7 mouse cellular contexts compared by ENCODE assay signal in genomic region chr14:75899566-75899965, GRCm38 (mm10). TPM values are rescaled to one million over a fixed set of nuclear protein-coding genes. Genes with fewer than 3 reads are reported as not detected.
DNase-seq lines count a peak whose midpoint lies in the region; ATAC-seq and TF ChIP-seq lines count a peak whose summit lies in the region.

No protein-coding gene starts in this region.

- peak; percentile 83 for TF ChIP-seq CTCF in midbrain, postnatal 0 days (IDR thresholded peaks at IDR 0.05)

- no peak overlapping the region for H3K4me2 ChIP-seq in limb, embryonic 11.5 days (ENCODE audit: low read depth, severe bottlenecking)
- no peak overlapping the region for H3K4me2 ChIP-seq in midbrain, postnatal 0 days (ENCODE audit: low read depth, low read length, poor library complexity, severe bottlenecking)

- H3K27ac ChIP-seq in limb, embryonic 11.5 days (replicated peaks; ENCODE audit: low read depth, low read length): 0 out of 2 replicates have a peak overlapping the region, but pooled peaks have one; percentile 36
- no peak overlapping the region for H3K27ac ChIP-seq in midbrain, postnatal 0 days (ENCODE audit: low read depth, low read length)

- 36% methylated on average over 4 of the region's 4 CpGs for WGBS in limb, embryonic 11.5 days
- WGBS in midbrain, postnatal 0 days: 21% methylated on average over 4 of the region's 4 CpGs

- peaks cover 2% of the 10 kb centered on the region; the same call in 1 of the 2 replicates for H3K4me1 ChIP-seq in limb, embryonic 11.5 days (ENCODE audit: control insufficient read depth, insufficient read depth, low read length)
- H3K4me1 ChIP-seq in midbrain, postnatal 0 days (ENCODE audit: insufficient read depth, low read length): no peaks in the 10 kb centered on the region

- peaks cover 4% of the 10 kb centered on the region; the same call in 1 of the 2 replicates for H3K36me3 ChIP-seq in limb, embryonic 11.5 days (ENCODE audit: control insufficient read depth, insufficient read depth, low read length)
- H3K36me3 ChIP-seq in midbrain, postnatal 0 days (ENCODE audit: insufficient read depth, low read length): peaks cover 2% of the 10 kb centered on the region; the same call in 1 of the 2 replicates

- ATAC-seq in limb, embryonic 11.5 days (ENCODE audit: insufficient number of reproducible peaks, low FRiP score, low TSS enrichment, low read depth): 0 out of 2 replicates have a peak, but pooled peaks have one; percentile 51
- ATAC-seq in midbrain, postnatal 0 days (ENCODE audit: low FRiP score): peak; percentile 63; the same call in 1 of the 2 replicates

- H3K9me3 ChIP-seq in limb, embryonic 11.5 days (ENCODE audit: control insufficient read depth, low read length): no peaks in the 10 kb centered on the region
- H3K9me3 ChIP-seq in midbrain, postnatal 0 days (ENCODE audit: low read length): no peaks in the 10 kb centered on the region

- H3K9ac ChIP-seq in limb, embryonic 11.5 days (ENCODE audit: low read length): no peak overlapping the region
- no peak overlapping the region for H3K9ac ChIP-seq in midbrain, postnatal 0 days (replicated peaks; ENCODE audit: low read length, poor library complexity, severe bottlenecking)

- no peaks in the 10 kb centered on the region for H3K27me3 ChIP-seq in limb, embryonic 11.5 days (ENCODE audit: control insufficient read depth, insufficient read depth, low read length)
- H3K27me3 ChIP-seq in midbrain, postnatal 0 days (ENCODE audit: insufficient read depth, low read length): no peaks in the 10 kb centered on the region

- DNase-seq in adrenal gland, adult 2 months: peak; percentile 84
- DNase-seq in embryo, embryonic 10.5 days (ENCODE audit: low spot score): peak; percentile 88
- DNase-seq in gastrocnemius, postnatal 4 days (ENCODE audit: low spot score in 2 of 2): peak; percentile 59 to 81
- DNase-seq in kidney, adult 8-10 months: peak; percentile 58 to 76
- DNase-seq in limb, embryonic 11.5 days (ENCODE audit: low spot score): peak; percentile 91
- DNase-seq in midbrain, postnatal 0 days (ENCODE audit: low spot score): peak; percentile 90
- DNase-seq in spleen, postnatal 14 days (ENCODE audit: low spot score in 2 of 2): peak; percentile 52 to 70

- no peak overlapping the region for H3K4me3 ChIP-seq in limb, embryonic 11.5 days (ENCODE audit: low read depth, low read length)
- no peak overlapping the region for H3K4me3 ChIP-seq in midbrain, postnatal 0 days (ENCODE audit: low read depth, low read length)

RNA-seq across cellular contexts. Expression of gene Tpt1, which starts 54.7 kb away (rescaled TPM):
- total RNA-seq in adrenal gland, adult 2 months (2021): 1,000 to 10,000 TPM; 2,669 to 3,122 TPM
- polyA plus RNA-seq in adrenal gland, adult 2 months (2012; rRNA removed): 2,303 and 3,302 TPM in 2 replicates
- total RNA-seq in gastrocnemius, postnatal 4 days (2021): 1,000 to 10,000 TPM; 3,882 to 3,909 TPM
- 1,077 and 1,093 TPM in 2 replicates for polyA plus RNA-seq in limb, embryonic 11.5 days (2014; fragmentation: Nextera tagmentation; extraction: Ambion mirVana)
- total RNA-seq in midbrain, postnatal 0 days (2014; rRNA removed): 555 and 595 TPM in 2 replicates
- 612 and 651 TPM in 2 replicates for polyA plus RNA-seq in midbrain, postnatal 0 days (2015; fragmentation: Nextera tagmentation; extraction: Ambion mirVana)

RNA-seq across cellular contexts. Expression of gene Kctd4, which starts 55.2 kb away (rescaled TPM):
- total RNA-seq in adrenal gland, adult 2 months (2021): not detected
- polyA plus RNA-seq in adrenal gland, adult 2 months (2012; rRNA removed): not detected in 2 replicates
- total RNA-seq in gastrocnemius, postnatal 4 days (2021): under 1 TPM; 0.12 to 0.18 TPM
- polyA plus RNA-seq in limb, embryonic 11.5 days (2014; fragmentation: Nextera tagmentation; extraction: Ambion mirVana): 0.44 and 0.53 TPM in 2 replicates
- 9.4 and 11.8 TPM in 2 replicates for total RNA-seq in midbrain, postnatal 0 days (2014; rRNA removed)
- 8.8 and 9.6 TPM in 2 replicates for polyA plus RNA-seq in midbrain, postnatal 0 days (2015; fragmentation: Nextera tagmentation; extraction: Ambion mirVana)
